Mouse (Mus musculus) fibroblast of lung, adult 2 months (primary cell): ENCODE measurements around the gene Mast4.

Experiments
- DNase-seq: peaks from one replicate; pipeline ENCODE4 v3.0.0-alpha.2; 2011; ENCODE audit warnings: low read depth

Gene Mast4

DNA sequence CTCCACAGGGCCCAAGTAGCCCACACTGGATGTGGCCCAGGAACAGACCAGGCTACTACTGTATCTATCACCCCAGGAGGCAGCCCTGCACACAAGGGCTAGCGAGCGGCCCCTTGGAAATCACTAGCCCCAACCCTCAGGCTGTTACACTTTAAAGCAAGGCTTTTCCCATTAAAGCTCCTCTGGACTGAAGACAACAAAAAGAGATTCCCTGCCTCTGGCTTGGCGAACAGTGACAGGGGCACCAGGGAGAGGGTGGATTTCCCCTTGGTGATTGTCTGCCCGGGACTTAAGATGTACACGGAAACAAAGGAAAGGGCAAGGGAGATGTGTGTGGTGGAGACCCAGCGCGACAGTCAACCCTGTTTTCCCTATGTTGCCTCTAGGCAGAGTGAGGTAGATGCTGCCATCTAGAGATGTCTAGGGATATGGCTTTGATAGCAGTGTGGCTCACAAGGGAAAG, 213.6 kb downstream of the Mast4 start:
- DNase-seq = no peak

GRCm38 (mm10) chr13:103119728-103120127, 214.6 kb downstream of the Mast4 start:
- DNase-seq = no peak

DNA sequence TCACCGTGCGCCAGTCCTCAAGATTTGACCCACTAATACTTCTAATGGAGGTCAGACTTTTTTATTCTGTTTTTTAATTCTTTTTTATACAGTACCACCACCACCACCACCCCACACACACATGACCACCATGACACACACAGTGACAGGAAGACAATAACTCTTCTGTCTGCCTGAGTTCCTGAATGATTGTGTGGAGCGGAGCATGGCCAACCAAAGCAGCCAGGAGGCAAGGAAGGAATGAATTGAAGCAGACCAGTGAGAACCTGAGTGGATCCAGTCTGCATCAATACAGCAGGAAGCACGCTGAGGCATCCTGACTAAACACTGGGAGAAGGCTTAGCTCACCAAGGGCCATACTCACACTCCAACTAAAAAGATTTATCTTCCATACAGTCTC, 219.2 kb downstream of the Mast4 start:
- DNase-seq = no peak

- DNase-seq = no peak
These were observed 220.0 kb downstream of the Mast4 start for GRCm38 (mm10) chr13:103114274-103114673.

DNA sequence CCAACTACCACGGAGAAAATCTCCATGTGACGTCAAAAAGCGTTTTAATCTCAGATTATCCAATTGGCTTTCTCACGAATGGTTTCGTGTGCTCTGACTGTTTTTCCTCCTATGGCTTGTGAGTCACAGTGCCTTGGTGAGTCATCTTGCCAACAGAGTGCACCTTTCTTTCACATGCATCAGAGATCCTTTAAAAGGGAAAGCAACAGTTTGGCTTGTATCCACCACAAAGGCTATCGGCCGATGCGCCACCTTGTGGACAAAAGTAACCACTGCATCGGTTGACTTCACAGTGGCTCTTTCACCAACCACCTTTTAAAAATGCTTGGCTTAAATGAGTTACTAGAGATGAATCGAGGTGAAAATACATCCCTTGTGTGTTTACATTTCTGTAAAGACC, 224.4 kb downstream of the Mast4 start:
- DNase-seq = peak; percentile 86

- no peak for DNase-seq
These were observed 226.9 kb downstream of the Mast4 start for GRCm38 (mm10) chr13:103107362-103107761.

DNA sequence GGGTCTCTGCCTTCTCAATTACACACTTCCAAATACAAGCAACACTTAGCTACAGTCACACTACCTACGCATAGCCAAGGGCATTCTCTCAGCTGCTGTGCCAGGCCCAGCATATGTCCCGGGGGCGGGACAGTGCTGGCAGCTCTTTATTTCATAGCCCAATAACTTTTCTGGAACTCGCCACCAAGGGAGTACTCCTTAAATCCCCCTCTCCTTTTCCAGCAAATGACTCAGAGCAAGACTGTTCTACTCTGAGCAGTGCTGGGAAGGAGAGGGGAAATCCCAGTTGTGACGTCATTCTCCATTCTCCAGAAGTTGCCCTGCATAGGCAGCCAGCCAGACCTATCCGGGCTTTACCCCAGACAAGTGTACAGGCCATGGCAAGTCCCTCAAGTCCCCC, 231.7 kb downstream of the Mast4 start:
- peak; percentile 47 for DNase-seq

DNA sequence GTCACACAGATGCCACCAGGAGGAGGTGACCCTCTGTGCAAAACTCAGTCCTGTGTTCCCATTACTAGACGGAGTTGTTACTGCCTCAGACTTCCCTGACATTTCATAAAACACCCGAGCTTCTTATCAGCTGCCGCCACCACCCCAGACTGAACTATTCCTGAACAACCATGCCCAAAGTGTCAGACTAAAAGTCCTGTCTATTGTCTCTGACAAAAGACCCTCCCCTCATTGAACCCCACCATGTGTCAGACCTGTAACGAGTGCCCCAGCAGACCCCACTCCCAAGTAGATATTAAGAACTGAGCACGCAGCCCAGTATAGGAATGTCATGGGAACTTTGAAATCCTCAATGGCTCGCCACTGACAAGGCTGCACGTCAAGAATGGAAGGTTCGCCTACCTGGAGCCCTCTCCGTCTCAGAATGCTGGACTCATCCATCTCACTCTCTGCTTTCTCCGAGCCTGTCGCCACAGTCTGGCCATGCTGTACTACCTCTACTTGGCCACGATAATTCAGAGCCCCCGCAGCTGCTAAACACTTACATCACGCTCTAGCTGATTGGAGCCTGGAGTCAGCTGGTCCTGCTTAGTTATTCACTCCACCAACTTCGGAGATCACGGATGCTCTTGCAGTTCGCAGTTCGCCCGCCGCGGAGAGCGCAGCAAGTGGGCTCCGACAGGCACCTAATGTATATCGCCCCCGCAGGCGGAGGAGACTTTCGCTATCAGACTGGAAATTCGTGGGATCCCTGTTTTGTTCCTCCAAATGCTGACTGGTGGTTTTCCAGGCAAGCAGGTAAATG, 237.7 kb downstream of the Mast4 start:
- DNase-seq = no peak

DNA sequence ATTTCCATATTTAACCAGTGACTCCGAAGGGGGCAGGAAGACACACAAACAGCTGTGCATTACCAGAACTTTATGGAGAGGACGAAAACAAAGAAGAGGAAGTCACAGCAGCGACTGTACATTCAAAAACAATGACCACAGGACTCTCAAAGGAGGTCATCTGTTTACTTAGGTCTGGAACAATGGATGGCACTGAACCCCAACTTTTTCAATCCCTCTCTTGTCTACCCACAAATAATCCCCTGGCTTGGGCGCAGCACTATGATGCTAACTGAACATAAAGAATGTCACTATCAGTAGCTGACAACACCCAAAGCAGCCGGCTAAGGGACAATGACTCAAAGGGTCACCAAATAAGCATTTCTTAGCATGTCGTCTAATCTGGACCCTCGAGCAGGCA, 238.8 kb downstream of the Mast4 start:
- no peak for DNase-seq

GRCm38 (mm10) chr13:103094595-103094994, 239.7 kb downstream of the Mast4 start:
- DNase-seq = no peak

GRCm38 (mm10) chr13:103093713-103094112, 240.6 kb downstream of the Mast4 start:
- no peak for DNase-seq

DNA sequence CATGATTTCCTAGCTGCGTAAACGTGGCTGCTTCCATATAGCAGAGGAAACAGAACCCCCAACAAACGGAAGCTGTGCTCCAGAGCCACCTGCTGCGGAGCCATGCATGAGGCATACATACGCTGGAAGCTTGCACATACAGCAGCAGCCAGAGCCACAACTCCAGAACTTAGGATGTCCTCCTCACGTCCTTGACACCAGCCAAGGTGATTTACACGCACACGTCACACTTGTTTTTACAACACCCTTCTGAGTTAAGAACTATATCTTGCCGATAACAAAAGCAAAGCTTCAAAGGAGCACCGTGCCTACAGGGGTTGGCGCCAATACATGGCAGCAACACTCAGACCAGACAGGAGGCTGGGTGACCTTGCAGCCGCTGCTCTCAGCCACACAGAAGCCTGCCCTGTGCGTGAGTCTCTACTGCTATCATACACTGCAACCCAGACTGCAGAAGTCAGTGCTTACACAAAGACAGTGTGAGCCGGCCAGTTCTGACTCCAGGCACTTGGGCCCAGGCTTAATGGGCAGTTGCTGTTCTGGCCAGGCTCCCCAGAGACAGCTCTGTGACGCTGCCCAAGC, 248.7 kb downstream of the Mast4 start:
- no peak for DNase-seq

DNA sequence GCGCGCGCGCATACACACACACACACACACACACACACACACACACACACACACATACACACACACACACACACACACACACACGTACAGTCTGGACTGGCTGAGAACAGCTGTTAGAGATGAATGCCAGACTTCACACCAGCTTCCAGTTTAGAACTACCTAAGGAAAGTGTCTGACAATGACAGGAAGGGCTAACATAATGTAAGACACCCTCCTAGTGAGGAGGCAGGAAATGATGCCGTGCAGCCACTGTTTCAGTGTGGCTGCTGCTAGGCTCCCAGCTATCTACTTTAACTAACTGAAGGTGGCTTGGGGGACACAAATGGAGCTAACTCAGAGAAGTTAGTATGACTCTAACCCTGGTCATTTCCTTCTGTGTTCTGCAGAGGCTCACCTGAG, 251.4 kb downstream of the Mast4 start:
- no peak for DNase-seq

DNA sequence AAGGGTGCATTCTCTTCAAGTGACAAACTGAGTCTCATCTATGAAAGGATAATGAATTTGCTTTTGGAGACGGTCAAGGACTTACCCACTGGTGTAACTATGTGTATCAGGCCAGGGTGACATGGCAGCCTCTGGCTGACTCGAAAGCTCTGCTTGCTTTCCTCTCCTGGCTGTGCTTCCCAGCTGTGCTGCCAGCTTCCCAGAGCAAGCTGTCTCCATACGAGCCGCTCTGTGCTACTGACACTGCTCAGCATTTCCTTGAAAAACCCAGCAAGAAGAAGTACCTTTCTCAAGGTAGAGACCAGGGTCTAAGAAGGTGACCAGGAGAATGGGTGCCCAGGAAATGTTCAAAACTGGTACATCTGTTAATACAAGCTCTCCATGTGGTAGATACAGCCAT, 254.5 kb downstream of the Mast4 start:
- DNase-seq = no peak

GRCm38 (mm10) chr13:103078815-103079214, 255.5 kb downstream of the Mast4 start:
- DNase-seq = no peak

DNA sequence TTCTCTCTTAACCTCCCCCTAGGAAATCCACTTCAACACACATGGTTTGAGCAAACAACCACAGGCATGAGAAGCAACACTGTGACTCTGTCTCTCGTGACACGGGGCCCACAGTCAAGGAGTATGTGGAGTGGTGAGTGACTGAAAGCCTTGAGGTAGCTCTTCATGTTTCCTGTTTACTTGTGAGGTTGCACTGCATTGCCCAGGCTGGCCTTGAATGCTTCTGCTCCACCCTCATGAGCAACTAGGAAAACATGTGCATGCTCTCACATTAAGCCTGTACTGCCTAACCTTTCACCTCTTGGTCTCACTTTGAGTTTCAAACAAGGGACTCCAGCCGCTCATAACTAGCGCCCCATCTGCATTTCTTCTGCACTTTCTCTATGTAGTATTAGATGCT, 260.8 kb downstream of the Mast4 start:
- no peak for DNase-seq

DNA sequence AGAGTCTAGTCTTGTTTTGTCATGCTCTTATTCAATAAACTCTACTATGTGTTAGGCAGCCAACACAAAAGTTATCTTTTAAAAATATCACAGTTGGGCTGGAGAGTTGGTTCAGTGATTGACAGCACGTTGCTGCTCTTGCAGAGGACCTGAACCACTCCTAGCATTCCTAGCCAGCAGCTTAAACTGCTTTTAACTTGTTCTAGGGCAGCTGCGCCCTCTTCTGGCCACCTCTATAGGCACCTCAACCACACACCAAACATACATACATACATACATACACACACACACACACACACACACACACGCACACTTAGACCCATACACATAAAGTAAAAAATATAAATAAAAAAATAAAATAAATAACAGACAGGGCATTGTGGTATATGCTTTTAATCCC, 262.5 kb downstream of the Mast4 start:
- DNase-seq = no peak

GRCm38 (mm10) chr13:103067581-103068166, 266.6 kb downstream of the Mast4 start:
- peak; percentile 12 for DNase-seq

DNA sequence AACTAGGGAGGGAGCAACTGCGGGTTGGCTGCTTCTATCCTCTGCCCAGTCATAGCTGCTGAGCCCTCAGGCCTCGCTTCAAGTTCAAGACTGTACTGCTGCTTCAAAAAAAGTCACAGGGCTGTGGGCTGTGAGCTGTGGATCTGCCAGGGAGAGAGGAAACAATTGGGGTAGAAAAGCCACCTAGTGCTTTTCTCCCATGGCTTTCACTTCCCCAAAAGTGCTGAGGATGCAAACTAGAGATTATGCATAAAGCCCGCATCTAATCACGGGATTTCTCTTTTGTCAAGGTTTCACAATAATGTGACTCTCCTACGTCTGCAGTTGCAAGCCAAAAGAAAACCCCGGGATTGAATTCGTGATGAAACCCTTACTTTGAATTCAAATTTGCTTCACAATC, 268.9 kb downstream of the Mast4 start:
- no peak for DNase-seq

- DNase-seq = no peak
These were observed 272.6 kb downstream of the Mast4 start for GRCm38 (mm10) chr13:103061680-103062079.

GRCm38 (mm10) chr13:103059995-103060652, 274.2 kb downstream of the Mast4 start:
- DNase-seq = no peak

DNA sequence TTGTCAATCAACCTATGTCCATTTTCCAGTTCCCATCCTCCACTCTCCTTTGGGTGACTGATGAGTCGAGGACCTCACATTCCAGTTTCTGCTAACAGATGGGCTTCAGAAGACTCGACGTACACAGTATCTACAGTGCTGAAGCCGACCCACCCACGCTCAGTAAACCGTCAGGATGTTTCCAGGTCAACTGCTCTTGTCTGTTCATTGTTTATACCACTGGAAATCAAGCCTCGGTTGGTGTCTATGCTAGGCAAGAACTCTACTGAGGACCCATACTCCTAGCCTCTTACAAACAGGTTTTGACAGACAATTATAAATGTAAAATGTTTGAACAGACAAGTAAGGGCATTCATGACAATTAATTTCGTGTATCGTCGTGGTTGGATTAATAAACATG, 277.8 kb downstream of the Mast4 start:
- DNase-seq = no peak

DNA sequence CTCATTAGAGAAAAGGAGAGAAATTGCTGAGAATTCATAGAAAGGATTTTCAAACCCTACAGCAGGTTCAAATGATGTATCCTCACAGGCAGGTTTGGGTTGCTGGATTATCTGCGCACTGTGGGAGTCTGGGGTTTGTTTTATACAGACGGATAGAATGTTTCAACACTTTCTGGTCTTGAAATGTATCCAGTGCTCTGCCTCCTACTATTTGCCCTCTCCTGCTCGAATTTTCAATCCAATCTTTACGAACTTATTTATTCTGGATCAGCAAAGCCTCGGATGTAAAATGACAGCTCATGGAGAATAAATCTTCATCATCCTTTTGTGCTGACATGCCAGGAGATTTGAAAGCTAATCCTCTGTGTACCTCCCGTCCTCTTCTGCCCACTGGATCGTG, 281.6 kb downstream of the Mast4 start:
- no peak for DNase-seq
